Mouse (Mus musculus) ZHBTc4 (cell line): ENCODE measurements around the gene Epb41l5.

Source experiments
- DNase-seq: peaks from one replicate; pipeline ENCODE4 v3.0.0-alpha.2; 2011; ENCODE audit warnings: low read depth, low spot score

The Epb41l5 gene

DNA sequence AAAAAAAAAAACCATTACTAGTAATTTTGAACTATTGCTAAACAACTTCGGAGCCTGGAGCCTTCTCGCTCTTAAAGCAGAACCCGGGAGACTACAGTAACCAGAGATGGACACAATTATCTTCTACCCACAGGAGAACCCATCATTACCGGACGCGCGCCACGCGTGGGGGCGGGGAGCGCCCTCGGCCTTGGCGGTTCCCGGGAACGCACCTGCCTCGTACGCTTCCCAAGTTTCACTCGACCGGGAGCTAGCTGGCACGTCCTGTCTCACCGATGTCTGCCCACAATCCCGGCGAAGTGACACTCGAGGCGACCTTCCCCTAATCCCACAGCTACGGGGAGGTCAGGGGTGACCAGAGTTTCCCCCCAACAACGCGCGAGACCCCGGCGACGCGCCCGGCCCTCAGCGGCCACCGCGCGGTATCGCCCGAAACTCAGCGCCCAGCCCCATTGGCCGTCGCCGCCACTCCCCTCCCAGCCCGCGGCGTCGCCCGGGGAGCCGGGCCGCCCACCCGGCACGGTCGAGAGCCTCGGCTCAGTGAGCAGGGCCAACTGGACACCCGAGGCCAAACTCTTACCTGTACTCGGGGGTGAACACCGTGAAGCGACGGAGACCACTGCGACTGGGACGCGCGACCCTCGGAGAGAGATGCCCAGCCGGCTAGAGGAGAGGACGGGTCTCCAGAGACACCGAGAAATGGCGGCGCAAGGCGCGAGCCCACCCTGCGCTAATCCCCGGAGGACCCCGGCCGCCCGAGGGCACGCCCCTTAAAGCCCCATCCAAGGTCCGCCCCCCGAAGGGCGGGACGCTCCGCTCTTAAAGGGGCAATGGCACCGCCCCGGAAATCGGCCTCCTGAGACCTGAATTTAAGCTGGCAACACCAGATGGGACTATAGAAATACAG, at the start of gene Epb41l5:
TSS of gene Epb41l5 (minus strand) at position 796 of the 907 bp plus-strand sequence.
- peak; percentile 95 for DNase-seq

GRCm38 (mm10) chr1:119696860-119697259, 48.1 kb upstream of the Epb41l5 start:
- no peak for DNase-seq

DNA sequence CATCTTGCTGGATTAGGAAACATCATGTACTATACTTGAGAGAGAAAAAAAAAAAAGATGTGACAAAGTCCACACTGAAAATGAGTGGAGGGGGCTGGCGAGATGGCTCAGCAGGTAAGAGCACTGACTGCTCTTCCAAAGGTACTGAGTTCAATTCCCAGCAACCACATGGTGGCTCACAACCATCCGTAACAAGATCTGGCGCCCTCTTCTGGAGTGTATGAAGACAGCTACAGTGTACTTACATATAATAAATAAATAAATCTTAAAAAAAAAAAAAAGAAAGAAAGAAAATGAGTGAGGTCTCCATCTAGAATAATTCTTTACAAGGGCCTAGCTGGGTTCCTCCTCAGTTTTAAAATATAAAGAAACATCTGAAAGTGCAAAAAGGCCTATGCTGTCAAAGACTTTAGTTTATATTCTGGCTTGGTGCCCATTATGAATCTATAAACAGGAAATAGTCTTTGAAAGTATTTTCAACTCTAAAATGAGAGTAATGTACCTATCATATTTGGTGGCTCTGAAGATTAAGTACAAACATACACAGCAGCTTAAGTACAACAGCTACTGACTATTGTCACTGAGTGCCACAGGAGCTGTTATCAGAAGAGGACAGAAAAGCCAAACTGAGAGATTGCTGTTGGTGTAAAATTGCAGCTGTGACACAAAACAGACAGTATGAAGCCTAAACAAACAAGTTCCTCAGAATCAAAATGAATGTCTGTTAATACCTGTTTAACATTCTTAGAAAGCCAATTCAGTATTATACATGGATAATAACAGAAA, 37.2 kb upstream of the Epb41l5 start:
- DNase-seq: no peak

GRCm38 (mm10) chr1:119681663-119682213, 32.9 kb upstream of the Epb41l5 start:
- DNase-seq: no peak

- DNase-seq: peak; percentile 28
These were observed 26.2 kb upstream of the Epb41l5 start for GRCm38 (mm10) chr1:119674984-119675383.

GRCm38 (mm10) chr1:119666904-119667303, 18.1 kb upstream of the Epb41l5 start:
- DNase-seq: no peak

DNA sequence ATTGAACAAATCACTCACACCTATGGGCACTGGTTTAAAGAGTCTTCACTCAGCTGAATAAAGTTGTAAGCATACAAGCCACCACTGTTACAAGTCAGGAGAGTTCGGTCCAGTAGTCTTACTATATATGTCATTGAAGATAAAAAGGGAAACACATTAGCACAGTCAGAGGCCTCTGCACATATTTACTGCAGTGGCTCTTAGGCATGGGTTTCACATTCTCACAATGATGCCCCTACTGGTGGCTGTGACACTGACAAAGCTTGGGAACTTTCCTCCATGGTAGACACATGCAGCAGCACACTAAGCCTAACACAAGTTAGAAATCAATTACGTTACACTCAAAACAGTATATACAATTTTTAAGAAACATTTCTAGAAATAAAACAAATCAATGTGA, 5.5 kb upstream of the Epb41l5 start:
- peak; percentile 29 for DNase-seq

- no peak for DNase-seq
These were observed 1.6 kb upstream of the Epb41l5 start for GRCm38 (mm10) chr1:119650386-119650785.

GRCm38 (mm10) chr1:119649627-119650026, 827 bp upstream of the Epb41l5 start:
- DNase-seq: no peak

- DNase-seq: no peak
These were observed 2.4 kb downstream of the Epb41l5 start for GRCm38 (mm10) chr1:119646356-119646755.

DNA sequence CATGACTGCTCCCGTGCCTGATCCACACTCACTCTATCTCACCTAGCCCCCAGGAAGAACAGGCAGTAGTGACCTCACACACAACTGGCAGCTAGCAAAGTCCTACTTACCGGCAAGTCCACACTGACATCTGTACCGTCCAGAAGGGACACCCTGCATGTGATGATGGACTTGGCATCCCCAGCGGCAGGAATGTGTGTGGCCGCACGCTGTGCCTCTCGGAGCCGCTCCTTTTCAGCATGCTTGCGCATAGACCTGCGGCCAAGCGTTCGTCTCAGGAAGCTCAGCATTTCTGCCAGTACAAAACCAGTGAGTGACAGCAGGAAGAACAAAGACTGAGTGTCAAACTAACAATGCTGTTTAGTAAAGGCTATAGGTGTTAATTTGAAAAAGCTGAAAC, 6.4 kb downstream of the Epb41l5 start:
- DNase-seq: peak; percentile 84

- DNase-seq: no peak
These were observed 7.5 kb downstream of the Epb41l5 start for GRCm38 (mm10) chr1:119641090-119641812.

GRCm38 (mm10) chr1:119640006-119640405, 8.8 kb downstream of the Epb41l5 start:
- no peak for DNase-seq

GRCm38 (mm10) chr1:119637188-119638023, 11.4 kb downstream of the Epb41l5 start:
- DNase-seq: no peak

GRCm38 (mm10) chr1:119634746-119635145, 14.1 kb downstream of the Epb41l5 start:
- peak; percentile 79 for DNase-seq

DNA sequence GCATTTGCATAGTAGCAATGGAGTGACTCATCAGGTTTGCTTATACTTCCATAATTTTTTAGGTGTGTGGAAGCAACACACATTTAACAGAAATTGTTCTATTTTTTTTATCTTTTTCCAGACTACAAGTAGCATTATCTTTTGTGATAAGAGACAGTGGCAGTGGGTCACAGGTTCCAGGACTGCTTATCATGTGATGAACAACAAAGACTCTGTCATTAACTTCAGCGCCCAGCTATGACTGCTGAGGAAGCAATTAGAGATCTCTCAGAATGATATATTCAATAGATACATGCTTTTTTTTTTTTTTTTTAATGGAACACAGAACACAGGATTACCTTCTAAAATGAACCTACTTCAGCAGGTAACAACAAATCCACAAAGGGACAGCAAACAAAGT, 18.4 kb downstream of the Epb41l5 start:
- DNase-seq: no peak

- DNase-seq: no peak
These were observed 22.0 kb downstream of the Epb41l5 start for GRCm38 (mm10) chr1:119626837-119627236.

DNA sequence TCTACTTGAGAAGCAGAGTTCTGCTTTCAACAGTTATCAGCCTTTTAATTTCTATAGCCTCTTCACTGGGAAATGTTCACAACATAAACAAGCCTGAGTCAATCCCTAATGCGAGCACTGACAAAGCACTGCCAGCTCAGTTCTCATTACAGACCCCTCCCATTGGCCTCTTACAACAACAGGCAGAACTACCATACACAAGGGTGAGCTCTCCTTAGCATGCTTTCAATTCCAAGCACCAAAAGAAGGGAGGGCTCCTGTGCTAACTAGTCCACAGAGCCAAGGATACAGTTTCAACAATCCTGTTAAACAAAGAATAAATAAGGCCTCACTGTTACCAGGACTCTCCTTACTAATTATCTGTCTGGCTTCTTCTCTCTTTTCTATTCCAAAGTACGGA, 24.4 kb downstream of the Epb41l5 start:
- DNase-seq: no peak

GRCm38 (mm10) chr1:119605396-119605795, 43.4 kb downstream of the Epb41l5 start:
- no peak for DNase-seq

DNA sequence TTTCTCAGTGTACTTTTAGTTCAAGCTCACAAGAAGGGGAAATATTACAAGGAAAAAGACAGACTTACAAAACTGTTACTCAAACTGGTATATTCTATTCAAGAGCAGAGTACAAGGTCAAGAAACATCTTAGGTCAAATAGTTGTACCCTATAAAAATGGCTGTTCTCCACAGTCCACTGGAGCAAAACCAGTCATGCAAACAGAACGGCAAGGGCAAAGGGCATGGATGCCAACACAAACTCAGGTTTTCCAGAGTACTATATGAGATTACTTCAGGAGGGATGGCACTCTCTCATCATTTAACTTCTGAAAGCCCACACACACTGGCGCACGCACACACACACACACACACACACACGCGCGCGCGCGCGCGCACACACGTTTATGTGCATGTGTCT, 46.4 kb downstream of the Epb41l5 start:
- no peak for DNase-seq

DNA sequence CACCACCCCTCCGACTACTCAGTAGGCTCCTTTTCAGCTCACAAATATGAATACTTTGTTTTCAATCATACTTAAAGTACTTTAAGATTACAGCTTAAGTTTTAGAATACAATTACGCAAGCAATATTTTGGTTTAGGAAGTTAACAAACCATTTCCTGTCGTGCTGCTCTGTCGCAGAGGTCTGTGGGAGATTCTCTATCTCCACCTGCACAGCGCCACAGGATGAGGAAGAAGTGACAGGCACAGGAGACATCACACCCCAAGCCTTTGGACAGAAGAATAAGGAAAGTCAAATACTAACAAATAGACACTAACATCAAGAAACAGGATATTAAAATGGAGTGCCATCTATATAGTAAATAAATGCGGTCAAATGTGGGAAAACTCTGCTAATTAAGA, 49.9 kb downstream of the Epb41l5 start:
- DNase-seq: no peak
